Mouse (Mus musculus): ENCODE measurements around the gene Samd4.

Gene Samd4

GRCm38 (mm10) chr14:46882431-46883067 is at the start of gene Samd4:
Gene Samd4 (plus strand): TSS chr14:46882854.
- DNase-seq (ENCODE audit: low spot score), result peak; percentile 39

GRCm38 (mm10) chr14:46839326-46839725 is 43.3 kb upstream of the Samd4 start:
- DNase-seq (ENCODE audit: low spot score), result no peak

GRCm38 (mm10) chr14:46845706-46846105 is 36.9 kb upstream of the Samd4 start:
- DNase-seq (ENCODE audit: low spot score), result no peak

GRCm38 (mm10) chr14:46848063-46848590 is 34.5 kb upstream of the Samd4 start:
- DNase-seq (ENCODE audit: low spot score), result no peak

- no peak for DNase-seq (ENCODE audit: low spot score)
These were observed 33.9 kb upstream of the Samd4 start for GRCm38 (mm10) chr14:46848736-46849135.

- DNase-seq (ENCODE audit: low spot score), result no peak
These were observed 32.9 kb upstream of the Samd4 start for GRCm38 (mm10) chr14:46849769-46850168.

- DNase-seq (ENCODE audit: low spot score), result no peak
These were observed 29.0 kb upstream of the Samd4 start for GRCm38 (mm10) chr14:46853677-46854076.

- DNase-seq (ENCODE audit: low spot score), result no peak
These were observed 19.7 kb upstream of the Samd4 start for GRCm38 (mm10) chr14:46862922-46863321.

- DNase-seq (ENCODE audit: low spot score), result no peak
These were observed 1.7 kb upstream of the Samd4 start for GRCm38 (mm10) chr14:46880935-46881334.

GRCm38 (mm10) chr14:46881581-46882430 is 848 bp upstream of the Samd4 start:
- no peak for DNase-seq (ENCODE audit: low spot score)

- DNase-seq (ENCODE audit: low spot score), result peak; percentile 25
These were observed 615 bp downstream of the Samd4 start for GRCm38 (mm10) chr14:46883068-46883870.

GRCm38 (mm10) chr14:46883871-46884441 is 1.3 kb downstream of the Samd4 start:
- peak; percentile 22 for DNase-seq (ENCODE audit: low spot score)

- DNase-seq (ENCODE audit: low spot score), result peak; percentile 31
These were observed 2.2 kb downstream of the Samd4 start for GRCm38 (mm10) chr14:46884701-46885428.

GRCm38 (mm10) chr14:46885429-46885755 is 2.7 kb downstream of the Samd4 start:
- no peak for DNase-seq (ENCODE audit: low spot score)

GRCm38 (mm10) chr14:46885891-46886301 is 3.2 kb downstream of the Samd4 start:
- DNase-seq (ENCODE audit: low spot score), result no peak

GRCm38 (mm10) chr14:46889096-46889495 is 6.4 kb downstream of the Samd4 start:
- DNase-seq (ENCODE audit: low spot score), result no peak

- no peak for DNase-seq (ENCODE audit: low spot score)
These were observed 11.3 kb downstream of the Samd4 start for GRCm38 (mm10) chr14:46893961-46894360.

GRCm38 (mm10) chr14:46897953-46898352 is 15.3 kb downstream of the Samd4 start:
- no peak for DNase-seq (ENCODE audit: low spot score)

GRCm38 (mm10) chr14:46898626-46899025 is 16.0 kb downstream of the Samd4 start:
- DNase-seq (ENCODE audit: low spot score), result no peak

- no peak for DNase-seq (ENCODE audit: low spot score)
These were observed 19.9 kb downstream of the Samd4 start for GRCm38 (mm10) chr14:46902498-46903087.

- no peak for DNase-seq (ENCODE audit: low spot score)
These were observed 21.6 kb downstream of the Samd4 start for GRCm38 (mm10) chr14:46904276-46904675.

Measured in urinary bladder, postnatal 10 days (tissue).